Mouse (Mus musculus) gonadal fat pad, adult 2 months (tissue): ENCODE measurements around the gene Tmem135. TPM values are rescaled to one million over a fixed set of nuclear protein-coding genes. Genes with fewer than 3 reads are reported as not detected.

Source experiments
- polyA plus RNA-seq: library from polyadenylated mRNA; depleted of rRNA; stranded (reverse); fragments of >200 nt; gene quantifications from 2 replicates; pipeline ENCODE4 v1.2.3, GENCODE M21; 2012; rRNA removed

Tmem135 gene
- polyA plus RNA-seq, 1 experiment, result 108 TPM

Other genes starting within 250 kb of the Tmem135 start
- 52.6 and 80.9 TPM in 2 replicates for gene Fzd4, start 133 bp upstream of the Tmem135 start, polyA plus RNA-seq
- 141 and 223 TPM in 2 replicates for gene Prss23, start 123.0 kb upstream of the Tmem135 start, polyA plus RNA-seq
- gene Me3, start 228.2 kb upstream of the Tmem135 start, polyA plus RNA-seq, result 3.0 and 3.1 TPM in 2 replicates